Mouse (Mus musculus): ENCODE data around the gene App. TPM values are rescaled to one million over a fixed set of nuclear protein-coding genes. Genes with fewer than 3 reads are reported as not detected.

App gene
- polyA plus RNA-seq, 1 experiment from 2014 or later: 197 TPM

DNA sequence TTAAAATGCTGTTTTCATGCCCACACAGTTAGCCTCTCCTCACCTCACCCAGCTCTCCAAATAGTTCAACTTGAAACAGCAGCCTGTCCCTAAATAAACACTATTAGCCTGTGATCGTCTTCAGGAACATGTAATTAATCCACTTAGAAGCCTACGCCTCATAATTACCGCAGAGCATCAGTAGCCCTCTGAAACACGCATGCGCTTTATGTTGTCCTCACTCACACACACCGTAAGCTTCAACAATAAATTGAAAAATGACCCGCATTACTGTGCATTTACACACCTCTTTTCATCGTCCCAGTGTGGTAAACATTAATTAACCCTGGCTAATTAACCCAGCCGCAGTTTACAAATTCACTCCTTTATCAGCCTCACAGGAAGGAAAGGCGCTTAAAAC is 184.1 kb downstream of the App start:
- Histone ChIP-seq H3K4me2 (no peak overlapping the region), H3K4me3 (no peak overlapping the region), H3K36me3 (peaks cover 25% of the 10 kb centered on the region), H3K9me3 (no peaks in the 10 kb centered on the region), H3K9ac (no peak overlapping the region), H3K27me3 (no peaks in the 10 kb centered on the region), H3K4me1 (peaks cover 18% of the 10 kb centered on the region; the same call in 1 of the 2 replicates), H3K27ac (no peak overlapping the region)
- ATAC-seq (ENCODE audit: insufficient number of reproducible peaks, insufficient read depth, low FRiP score, low TSS enrichment, low read depth): no peak
- WGBS: 85% methylated on average over 10 of the region's 10 CpGs

DNA sequence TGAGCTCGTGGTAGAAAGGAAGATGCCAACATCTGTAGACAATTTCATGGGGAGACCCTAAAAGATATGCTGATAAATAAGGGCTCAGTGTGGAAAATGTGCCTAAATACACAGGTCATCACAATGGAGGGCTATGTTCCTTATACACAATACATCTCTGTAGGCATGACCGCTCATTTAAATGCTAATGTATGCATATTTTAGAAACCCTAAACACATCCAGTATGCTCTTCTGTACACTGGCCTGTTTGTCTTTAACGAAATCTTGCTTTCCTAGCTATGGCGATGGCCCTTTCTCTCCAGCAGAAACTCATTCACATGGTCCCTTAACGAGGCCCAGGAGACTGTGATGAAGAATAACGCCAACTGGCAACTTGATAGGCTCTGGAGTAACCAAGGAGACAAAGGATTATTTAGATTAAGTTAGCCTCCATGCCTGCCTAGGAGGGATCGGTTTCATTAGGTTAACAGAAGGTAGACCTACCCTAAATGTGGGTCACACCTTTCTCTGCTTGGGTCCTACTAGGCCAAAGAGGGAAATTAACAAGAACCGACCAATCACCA is 185.8 kb downstream of the App start:
- Histone ChIP-seq H3K9ac (no peak overlapping the region), H3K27ac (peak overlapping the region; percentile 48), H3K36me3 (peaks cover 25% of the 10 kb centered on the region), H3K4me3 (no peak overlapping the region), H3K4me2 (no peak overlapping the region), H3K27me3 (no peaks in the 10 kb centered on the region), H3K9me3 (no peaks in the 10 kb centered on the region), H3K4me1 (peaks cover 22% of the 10 kb centered on the region; the same call in 1 of the 2 replicates)
- WGBS: 61% methylated on average over 8 of the region's 8 CpGs
- no peak for ATAC-seq (ENCODE audit: insufficient number of reproducible peaks, insufficient read depth, low FRiP score, low TSS enrichment, low read depth)

DNA sequence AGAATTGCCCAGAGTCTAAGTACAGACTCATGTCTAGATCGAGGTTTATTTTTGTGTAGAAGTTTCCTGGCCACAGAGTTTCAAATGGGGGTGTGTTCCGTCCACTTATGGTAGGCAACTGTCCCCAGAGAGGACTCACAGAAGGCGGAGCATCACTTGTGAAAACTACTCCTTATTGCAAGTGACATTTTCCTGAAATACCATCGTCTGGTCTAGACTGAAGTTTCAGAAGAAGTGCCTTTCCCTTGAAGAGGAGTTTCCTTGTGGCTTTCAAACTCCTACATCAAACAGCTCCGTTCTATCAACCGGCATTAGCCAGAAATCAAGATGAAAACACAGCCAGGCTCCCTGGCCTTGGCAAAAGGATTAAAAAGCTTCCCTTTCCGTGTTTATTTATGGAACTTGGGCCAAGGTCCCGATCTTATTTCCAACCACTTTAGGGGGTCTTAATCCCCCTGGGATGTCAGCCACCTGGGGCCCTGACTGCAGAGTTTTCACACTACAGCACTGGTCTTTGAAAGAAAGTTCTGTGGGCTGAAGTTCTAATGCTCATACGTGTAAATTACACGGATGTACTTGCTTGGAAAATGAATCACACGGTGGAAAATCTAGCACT is 187.4 kb downstream of the App start:
- no peak overlapping the region for H3K9ac ChIP-seq
- no peak overlapping the region for H3K4me2 ChIP-seq
- peaks cover 22% of the 10 kb centered on the region; the same call in 1 of the 2 replicates for H3K4me1 ChIP-seq
- H3K9me3 ChIP-seq: no peaks in the 10 kb centered on the region
- H3K4me3 ChIP-seq: no peak overlapping the region
- H3K36me3 ChIP-seq: peaks cover 22% of the 10 kb centered on the region
- no peaks in the 10 kb centered on the region for H3K27me3 ChIP-seq
- peak overlapping the region; percentile 45; the same call in 1 of the 2 replicates for H3K27ac ChIP-seq
- ATAC-seq (ENCODE audit: insufficient number of reproducible peaks, insufficient read depth, low FRiP score, low TSS enrichment, low read depth): 0 out of 2 replicates have a peak, but pooled peaks have one; percentile 27
- 72% methylated on average over 11 of the region's 11 CpGs for WGBS

DNA sequence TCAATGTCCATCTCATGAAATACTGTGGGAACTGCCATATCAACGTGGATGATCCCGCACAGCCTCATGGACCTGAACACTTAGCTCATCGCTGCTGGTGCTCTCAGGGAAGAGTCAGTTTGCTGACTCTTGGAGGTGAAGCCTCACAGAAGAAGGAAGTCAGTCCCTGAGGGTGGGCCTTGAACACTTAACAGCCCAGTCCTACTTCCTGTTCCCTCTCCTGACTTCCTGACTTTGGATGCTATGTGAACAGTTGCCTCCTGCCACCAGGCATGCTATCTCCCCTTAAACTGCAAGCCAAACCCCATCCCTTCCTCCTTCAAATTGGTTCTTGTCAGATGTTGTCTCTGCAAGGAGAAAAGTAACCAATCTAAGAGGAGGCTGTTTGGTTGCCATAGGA is 188.2 kb downstream of the App start:
- ATAC-seq (ENCODE audit: insufficient number of reproducible peaks, insufficient read depth, low FRiP score, low TSS enrichment, low read depth): no peak
- Histone ChIP-seq H3K9ac (no peak overlapping the region), H3K36me3 (peaks cover 18% of the 10 kb centered on the region), H3K27me3 (no peaks in the 10 kb centered on the region), H3K4me2 (no peak overlapping the region), H3K4me1 (peaks cover 22% of the 10 kb centered on the region; the same call in 1 of the 2 replicates), H3K4me3 (no peak overlapping the region), H3K9me3 (no peaks in the 10 kb centered on the region), H3K27ac (no peak overlapping the region)
- 96% methylated on average over 3 of the region's 3 CpGs for WGBS

DNA sequence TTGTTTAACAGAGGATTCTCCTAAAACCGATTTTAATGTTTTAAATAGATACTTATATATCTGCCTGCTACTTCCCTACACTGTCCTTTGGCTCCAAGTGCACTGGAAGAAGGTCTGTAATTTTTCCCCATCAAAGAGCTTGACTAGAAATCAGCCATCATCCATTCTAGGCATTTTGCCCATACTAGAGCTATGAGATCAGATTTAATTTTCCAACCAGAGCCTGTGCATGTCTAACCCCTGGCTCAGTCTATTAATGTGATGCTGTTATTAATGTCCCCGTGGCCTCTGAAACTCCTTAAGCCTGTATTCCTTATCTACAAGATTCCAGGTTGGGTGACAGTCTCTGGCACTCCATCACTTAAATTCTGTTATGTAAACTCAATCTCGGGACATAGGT is 190.1 kb downstream of the App start:
- peaks cover 10% of the 10 kb centered on the region for H3K36me3 ChIP-seq
- H3K4me3 ChIP-seq: no peak overlapping the region
- no peak overlapping the region for H3K27ac ChIP-seq
- H3K4me2 ChIP-seq: no peak overlapping the region
- no peaks in the 10 kb centered on the region for H3K9me3 ChIP-seq
- ATAC-seq (ENCODE audit: insufficient number of reproducible peaks, insufficient read depth, low FRiP score, low TSS enrichment, low read depth): no peak
- no peak overlapping the region for H3K9ac ChIP-seq
- peaks cover 22% of the 10 kb centered on the region; the same call in 1 of the 2 replicates for H3K4me1 ChIP-seq
- H3K27me3 ChIP-seq: no peaks in the 10 kb centered on the region
- WGBS: 84% methylated on average over 3 of the region's 3 CpGs

DNA sequence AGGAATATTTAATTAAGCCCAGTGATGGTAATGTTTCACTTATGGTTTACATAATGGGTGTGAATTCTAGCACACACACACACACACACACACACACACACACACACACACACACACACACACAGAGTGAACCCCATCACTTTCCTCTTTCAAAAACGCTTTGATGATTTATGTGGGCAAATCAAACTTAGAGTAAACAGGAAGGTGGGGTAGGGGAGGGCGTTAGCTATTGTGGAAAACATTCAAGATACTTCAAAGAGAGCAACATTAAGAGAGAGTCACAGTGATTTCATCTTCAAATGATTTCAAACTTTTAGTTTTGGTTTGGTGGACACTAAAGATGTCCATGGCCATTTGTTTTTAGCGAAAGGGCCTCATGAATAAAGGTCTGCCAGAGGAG is 191.0 kb downstream of the App start:
- H3K4me3 ChIP-seq: no peak overlapping the region
- no peaks in the 10 kb centered on the region for H3K27me3 ChIP-seq
- 76% methylated on average over 3 of the region's 3 CpGs for WGBS
- no peaks in the 10 kb centered on the region for H3K9me3 ChIP-seq
- H3K27ac ChIP-seq: no peak overlapping the region
- H3K4me2 ChIP-seq: no peak overlapping the region
- no peak for ATAC-seq (ENCODE audit: insufficient number of reproducible peaks, insufficient read depth, low FRiP score, low TSS enrichment, low read depth)
- no peak overlapping the region for H3K9ac ChIP-seq
- H3K36me3 ChIP-seq: peaks cover 15% of the 10 kb centered on the region
- H3K4me1 ChIP-seq: peaks cover 16% of the 10 kb centered on the region; the same call in 1 of the 2 replicates

DNA sequence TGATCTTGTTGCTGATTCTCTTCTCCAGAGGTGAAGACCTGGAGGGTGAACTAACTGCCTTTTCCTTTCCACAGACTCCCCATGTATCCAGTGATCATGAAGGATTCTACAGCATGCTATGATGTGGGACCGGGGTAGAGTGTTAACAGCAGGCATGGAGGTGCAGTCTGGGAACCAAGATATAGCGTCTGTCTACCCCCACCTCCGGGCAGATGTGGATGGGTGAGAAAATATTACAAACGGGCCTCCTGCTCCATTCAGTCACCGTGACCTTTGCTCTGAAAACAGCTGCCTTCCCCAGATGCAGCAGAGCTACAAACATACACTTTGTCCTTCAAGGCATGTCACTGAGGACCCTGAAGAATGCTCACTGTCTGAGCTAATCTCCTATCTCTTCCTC is 195.0 kb downstream of the App start:
- no peaks in the 10 kb centered on the region for H3K27me3 ChIP-seq
- WGBS: 65% methylated on average over 5 of the region's 5 CpGs

DNA sequence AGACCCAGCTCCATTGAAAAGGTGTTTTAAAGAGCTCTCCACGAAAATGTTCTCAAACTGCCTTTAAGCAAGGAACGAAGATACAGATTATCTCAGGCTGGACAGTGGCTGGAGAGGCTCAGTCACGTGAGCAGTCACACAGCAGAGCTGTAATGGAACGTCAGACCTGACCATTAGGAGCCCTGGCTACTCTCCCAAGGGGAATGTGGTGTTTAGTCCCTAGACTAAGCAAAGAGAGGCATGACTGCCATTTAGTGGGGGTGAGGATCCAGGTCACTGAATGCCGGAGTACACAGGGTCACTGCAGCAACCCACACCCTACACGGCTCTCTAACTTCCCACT is 199.4 kb downstream of the App start:
- Histone ChIP-seq H3K4me1 (0 out of 2 replicates have a peak, but pooled peaks cover 5% of the 10 kb centered on the region), H3K27ac (no peak overlapping the region; the same call in 1 of the 2 replicates), H3K36me3 (peaks cover 60% of the 10 kb centered on the region), H3K27me3 (no peaks in the 10 kb centered on the region), H3K4me3 (no peak overlapping the region), H3K9ac (no peak overlapping the region), H3K4me2 (no peak overlapping the region), H3K9me3 (no peaks in the 10 kb centered on the region)
- 86% methylated on average over 6 of the region's 6 CpGs for WGBS
- no peak for ATAC-seq (ENCODE audit: insufficient number of reproducible peaks, insufficient read depth, low FRiP score, low TSS enrichment, low read depth)

More for the DNA sequence above, 195.0 kb downstream of the App start:
- Histone ChIP-seq H3K9ac (no peak overlapping the region), H3K9me3 (no peaks in the 10 kb centered on the region), H3K4me2 (no peak overlapping the region), H3K4me3 (no peak overlapping the region), H3K27ac (no peak overlapping the region), H3K4me1 (0 out of 2 replicates have a peak, but pooled peaks cover 2% of the 10 kb centered on the region), H3K36me3 (peaks cover 37% of the 10 kb centered on the region)
- ATAC-seq (ENCODE audit: insufficient number of reproducible peaks, insufficient read depth, low FRiP score, low TSS enrichment, low read depth): no peak

DNA sequence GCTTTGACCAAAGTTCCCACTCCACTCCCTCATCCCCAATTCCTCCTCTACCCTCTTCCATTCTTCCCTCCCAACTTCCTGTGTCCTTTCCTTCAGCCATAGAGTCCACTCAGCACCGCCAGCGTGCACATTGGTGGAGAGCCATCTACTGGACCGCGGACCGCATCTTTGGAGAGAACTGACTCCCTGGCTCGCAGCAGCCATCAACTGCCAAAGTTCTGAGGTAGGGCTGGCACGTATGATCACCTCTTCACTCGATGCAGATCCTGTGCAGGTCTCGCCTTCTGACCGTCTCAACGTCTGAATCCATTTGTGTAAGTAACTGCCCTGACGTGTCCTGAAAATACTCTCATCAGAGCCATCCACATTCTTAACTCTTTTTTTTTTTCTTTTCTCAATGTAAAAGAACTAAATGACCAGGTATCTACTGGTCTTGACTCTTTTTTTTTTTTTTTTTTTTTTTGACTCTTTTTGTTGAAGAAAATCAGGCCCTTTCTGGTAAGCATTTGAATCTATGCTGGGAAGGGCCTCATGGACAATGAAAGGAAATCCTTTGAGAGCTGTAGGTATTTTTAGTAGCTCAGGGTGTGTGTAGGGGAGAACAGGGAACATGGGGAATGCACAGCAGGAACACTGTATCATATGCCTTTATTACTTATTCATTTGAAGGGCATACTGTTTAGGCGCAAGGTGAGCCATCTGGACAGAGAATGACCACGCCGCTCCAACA is 200.0 kb downstream of the App start:
- Histone ChIP-seq H3K9ac (no peak overlapping the region), H3K27ac (no peak overlapping the region), H3K4me3 (no peak overlapping the region), H3K9me3 (no peaks in the 10 kb centered on the region), H3K4me1 (0 out of 2 replicates have a peak, but pooled peaks cover 5% of the 10 kb centered on the region), H3K27me3 (no peaks in the 10 kb centered on the region), H3K4me2 (no peak overlapping the region), H3K36me3 (peaks cover 63% of the 10 kb centered on the region)
- WGBS: 92% methylated on average over 15 of the region's 15 CpGs
- no peak for ATAC-seq (ENCODE audit: insufficient number of reproducible peaks, insufficient read depth, low FRiP score, low TSS enrichment, low read depth)

DNA sequence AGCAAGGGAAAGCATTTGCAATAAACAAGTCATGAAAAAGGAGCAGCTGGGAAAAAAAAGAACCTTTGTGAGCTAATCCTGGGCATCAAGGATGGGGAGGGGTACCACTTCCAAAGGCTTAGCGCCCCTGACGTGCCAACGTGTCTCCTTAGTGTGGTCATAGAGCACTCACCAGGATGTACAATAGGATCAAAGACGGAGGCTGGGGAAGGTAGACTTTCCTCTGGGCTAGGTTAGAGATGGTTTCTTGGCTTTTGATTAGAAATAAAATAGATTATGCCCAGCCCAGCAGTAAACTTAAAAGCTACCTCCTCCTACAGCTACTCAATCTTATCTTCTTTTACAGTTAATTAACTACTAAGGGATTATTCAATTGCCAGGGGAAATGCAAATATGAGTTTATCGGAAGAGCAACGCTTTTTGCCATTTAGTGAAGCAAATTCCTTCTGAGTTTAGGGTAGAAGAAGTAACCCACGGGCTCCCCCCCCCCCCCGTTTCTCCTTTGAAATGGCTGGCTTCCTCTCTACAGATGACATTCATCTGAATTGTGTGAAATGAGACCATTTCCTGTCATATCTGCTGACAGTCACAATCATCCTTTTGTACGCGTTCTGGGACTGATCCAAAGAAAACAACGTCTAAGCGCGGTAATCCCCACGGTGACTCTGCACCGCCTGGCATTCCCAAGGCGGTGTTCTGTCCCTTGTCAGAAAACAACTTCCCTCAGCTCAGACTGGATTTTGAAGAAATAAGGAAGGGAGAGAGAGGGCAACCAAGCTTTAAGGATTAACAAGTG is 201.8 kb downstream of the App start:
- Histone ChIP-seq H3K27me3 (no peaks in the 10 kb centered on the region), H3K4me1 (0 out of 2 replicates have a peak, but pooled peaks cover 5% of the 10 kb centered on the region), H3K4me3 (no peak overlapping the region), H3K36me3 (peaks cover 54% of the 10 kb centered on the region), H3K9me3 (no peaks in the 10 kb centered on the region), H3K9ac (no peak overlapping the region), H3K4me2 (no peak overlapping the region), H3K27ac (peak overlapping the region; percentile 51; the same call in 1 of the 2 replicates)
- WGBS: 54% methylated on average over 16 of the region's 16 CpGs
- ATAC-seq (ENCODE audit: insufficient number of reproducible peaks, insufficient read depth, low FRiP score, low TSS enrichment, low read depth): no peak

DNA sequence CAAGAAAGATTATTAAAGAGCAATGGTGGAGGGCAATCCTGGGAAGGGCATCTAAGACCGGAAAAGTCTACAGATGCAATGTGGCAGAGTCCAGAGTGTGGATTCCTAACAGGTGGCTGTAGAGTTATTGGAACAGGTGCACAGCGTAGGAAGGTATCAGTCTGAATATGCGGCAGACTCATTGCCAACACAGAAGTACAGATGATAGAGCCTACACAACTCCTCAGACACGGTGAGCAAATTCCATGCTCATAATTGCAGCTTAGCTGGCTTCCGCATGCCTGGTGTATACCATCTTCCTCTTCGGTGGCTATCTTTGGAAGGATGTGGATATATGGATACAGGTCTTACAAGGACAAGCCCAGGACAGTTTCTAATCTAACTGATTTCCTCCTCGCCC is 204.5 kb downstream of the App start:
- no peak for ATAC-seq (ENCODE audit: insufficient number of reproducible peaks, insufficient read depth, low FRiP score, low TSS enrichment, low read depth)
- no peaks in the 10 kb centered on the region for H3K27me3 ChIP-seq
- H3K4me1 ChIP-seq: 0 out of 2 replicates have a peak, but pooled peaks cover 5% of the 10 kb centered on the region
- no peaks in the 10 kb centered on the region for H3K9me3 ChIP-seq
- H3K4me2 ChIP-seq: no peak overlapping the region
- peaks cover 51% of the 10 kb centered on the region for H3K36me3 ChIP-seq
- H3K27ac ChIP-seq: no peak overlapping the region
- H3K9ac ChIP-seq: no peak overlapping the region
- H3K4me3 ChIP-seq: no peak overlapping the region
- 95% methylated on average over 7 of the region's 7 CpGs for WGBS

All from embryonic facial prominence, embryonic 13.5 days (tissue).